13 mouse cellular contexts compared by ENCODE assay signal in the genomic region with DNA sequence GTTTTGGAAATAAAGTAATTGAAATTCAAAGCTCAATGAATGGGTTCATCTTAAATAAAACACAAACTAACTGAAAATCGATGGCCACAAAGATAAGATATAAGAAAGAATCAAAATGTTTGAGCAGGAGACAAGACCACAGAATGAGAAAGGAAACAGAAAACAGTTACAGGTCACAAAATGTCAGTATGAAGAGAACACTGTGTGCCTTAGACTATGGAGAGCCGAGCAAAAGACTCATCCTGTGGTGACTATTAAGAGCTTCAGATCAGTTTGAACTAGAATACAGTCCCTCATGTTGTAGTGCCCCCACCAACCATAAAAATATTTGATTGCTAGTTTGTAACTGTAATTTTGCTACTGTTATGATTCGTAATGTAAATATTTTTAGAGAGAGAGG.
"Had no signal": no experiment of that assay in that cellular context is flagged by ENCODE, and none has a peak within 500 bp of the region (broad histone marks: within the 10 kb centered on the region; RNA-seq: fewer than 3 reads in every experiment).

No protein-coding gene starts in this region.

- H3K4me1 ChIP-seq: liver, embryonic 13.5 days; stomach, embryonic 15.5 days had no signal

- H3K36me3 ChIP-seq: liver, embryonic 13.5 days; midbrain, embryonic 12.5 days; midbrain, embryonic 15.5 days; neural tube, embryonic 13.5 days; stomach, embryonic 15.5 days had no signal

- H3K27me3 ChIP-seq: liver, embryonic 13.5 days; midbrain, embryonic 12.5 days; midbrain, embryonic 15.5 days; neural tube, embryonic 13.5 days; stomach, embryonic 15.5 days had no signal

- H3K4me3 ChIP-seq: layer of hippocampus, adult 2 months; liver, embryonic 13.5 days; midbrain, embryonic 12.5 days; midbrain, embryonic 15.5 days; neural tube, embryonic 13.5 days; stomach, embryonic 15.5 days had no signal

- ATAC-seq: intestine, postnatal 0 days; midbrain, embryonic 15.5 days had no signal

- DNase-seq: kidney, adult 2 months; kidney, postnatal 25 days; liver, embryonic 13.5 days; lung, adult 2 months; lung, postnatal 14 days; lung, postnatal 4 days had no signal

- H3K27ac ChIP-seq: kidney, postnatal 0 days; layer of hippocampus, adult 2 months; liver, embryonic 13.5 days; midbrain, embryonic 12.5 days; midbrain, embryonic 15.5 days; neural tube, embryonic 13.5 days; stomach, embryonic 15.5 days had no signal
